Mouse (Mus musculus) ES-Bruce4 (cell line): ENCODE measurements at regions not wholly inside any gene's neighbourhood (a gene's known extent, or its start where the extent isn't known, plus 50 kb on each side); places are given as distances from the start of the nearest gene placed in this dataset.

ENCODE experiments used
- H3K27ac ChIP-seq: 2 replicates; pipeline ENCODE4 v1.5.1; 2012; ENCODE audit warnings: low read length, inconsistent platforms; ENCODE audit not compliant: insufficient read depth
- H3K27me3 ChIP-seq: 2 replicates; pipeline ENCODE4 v1.6.1; 2012; ENCODE audit warnings: mild to moderate bottlenecking, low read length, inconsistent platforms; ENCODE audit not compliant: control insufficient read depth, poor library complexity, insufficient read depth, severe bottlenecking
- H3K36me3 ChIP-seq: 2 replicates; pipeline ENCODE4 v1.6.1; 2012; ENCODE audit warnings: inconsistent platforms, mild to moderate bottlenecking, low read length, moderate library complexity; ENCODE audit not compliant: control insufficient read depth, poor library complexity, insufficient read depth, severe bottlenecking
- H3K4me1 ChIP-seq: one replicate; pipeline ENCODE4 v1.8.1; 2011; ENCODE audit warnings: low read length; ENCODE audit not compliant: control insufficient read depth, insufficient read depth
- H3K4me3 ChIP-seq: 2 replicates; pipeline ENCODE4 v1.5.1; 2011; ENCODE audit warnings: low read depth, mild to moderate bottlenecking, low read length
- H3K9ac ChIP-seq: 2 replicates; pipeline ENCODE4 v1.6.1; 2012; ENCODE audit warnings: low read depth, mild to moderate bottlenecking, inconsistent platforms; ENCODE audit not compliant: poor library complexity, severe bottlenecking
- H3K9me3 ChIP-seq: replicated peaks from 2 replicates; pipeline ENCODE4 v1.6.1; 2012; ENCODE audit warnings: mild to moderate bottlenecking, low read length, inconsistent platforms; ENCODE audit not compliant: control insufficient read depth, poor library complexity, insufficient read depth, severe bottlenecking
- CTCF ChIP-seq: IDR thresholded peaks from one replicate; pipeline ENCODE4 v1.8.1; 2011; ENCODE audit warnings: low read depth, low read length
- EP300 ChIP-seq: IDR thresholded peaks from 2 replicates; pipeline ENCODE4 v1.6.1; 2011; ENCODE audit warnings: low read depth, low read length; ENCODE audit not compliant: insufficient read depth
- POLR2A ChIP-seq: IDR thresholded peaks from one replicate; pipeline ENCODE4 v1.8.1; 2011; ENCODE audit warnings: low read length; ENCODE audit not compliant: insufficient read depth

DNA sequence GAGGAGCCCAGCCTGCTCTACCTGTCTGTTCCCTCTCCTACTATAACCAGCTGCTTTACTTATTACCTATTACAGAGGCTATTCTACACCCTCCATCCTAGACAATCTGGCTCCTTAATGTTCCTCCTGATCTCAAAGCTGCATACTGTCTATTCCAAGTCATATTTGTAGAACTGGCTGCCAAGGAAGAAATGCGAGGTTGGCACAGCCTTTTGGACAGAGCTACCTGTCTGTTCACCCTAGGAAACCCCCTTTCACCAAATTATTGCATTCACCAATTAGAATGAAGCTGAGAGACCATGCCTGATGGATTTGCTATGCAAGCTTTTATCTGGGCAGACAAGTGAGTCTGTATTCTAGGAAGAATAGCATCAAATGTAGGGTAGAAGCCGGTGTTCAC lies 109.0 kb upstream of the Ddit4l start:
- Histone ChIP-seq H3K4me3 (no peak overlapping the region), H3K9ac (no peak overlapping the region), H3K27ac (no peak overlapping the region), H3K9me3 (no peaks in the 10 kb centered on the region), H3K4me1 (no peaks in the 10 kb centered on the region), H3K36me3 (no peaks in the 10 kb centered on the region), H3K27me3 (0 out of 2 replicates have a peak, but pooled peaks cover 1% of the 10 kb centered on the region)
- TF ChIP-seq POLR2A (no peak), EP300 (no peak), CTCF (no peak)

DNA sequence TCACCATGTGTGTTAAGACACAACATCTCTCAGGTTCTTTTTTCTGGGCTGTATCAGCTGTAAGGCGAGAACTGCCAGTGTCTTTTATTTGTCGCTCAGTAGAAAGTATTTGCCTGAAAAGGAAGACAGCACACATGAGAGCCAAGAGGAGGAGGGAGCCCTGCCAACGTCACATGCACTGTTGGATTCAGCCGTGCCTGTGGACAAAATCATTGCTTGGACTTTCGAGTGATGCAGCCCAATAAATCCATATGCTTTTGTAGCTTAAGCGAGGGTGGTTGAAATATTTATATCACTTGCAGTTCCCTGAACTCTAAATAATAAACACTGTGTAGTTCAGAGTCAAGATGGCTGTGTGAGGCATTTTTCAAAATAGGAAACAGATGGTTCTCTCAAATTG lies 108.4 kb upstream of the Ddit4l start:
- Histone ChIP-seq H3K27ac (no peak overlapping the region), H3K9me3 (no peaks in the 10 kb centered on the region), H3K27me3 (0 out of 2 replicates have a peak, but pooled peaks cover 1% of the 10 kb centered on the region), H3K4me1 (no peaks in the 10 kb centered on the region), H3K36me3 (no peaks in the 10 kb centered on the region), H3K4me3 (no peak overlapping the region), H3K9ac (no peak overlapping the region)
- no peak for TF ChIP-seq POLR2A

DNA sequence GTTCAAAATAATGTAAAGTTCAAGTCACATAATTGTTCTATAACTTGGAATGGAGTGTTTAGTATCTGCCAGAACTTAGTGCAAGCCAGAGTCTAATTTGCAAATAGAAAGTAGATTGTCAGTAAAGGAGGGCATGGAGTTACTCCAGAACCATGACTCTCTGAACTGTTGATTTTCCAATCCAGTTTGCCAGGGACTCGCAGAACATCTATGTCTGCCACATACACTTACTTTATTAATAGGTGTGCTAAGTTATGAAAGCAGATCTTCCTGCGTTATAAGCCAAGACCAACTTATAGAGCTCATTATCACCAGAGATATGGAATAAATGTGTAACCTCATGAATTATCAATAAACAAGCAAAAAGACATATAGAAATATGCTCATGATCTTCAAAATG lies 107.2 kb upstream of the Ddit4l start:
- Histone ChIP-seq H3K4me1 (no peaks in the 10 kb centered on the region), H3K36me3 (no peaks in the 10 kb centered on the region), H3K4me3 (no peak overlapping the region), H3K27me3 (peaks cover 1% of the 10 kb centered on the region; the same call in 1 of the 2 replicates), H3K9me3 (no peaks in the 10 kb centered on the region), H3K27ac (no peak overlapping the region), H3K9ac (no peak overlapping the region)
- TF ChIP-seq POLR2A = no peak
- TF ChIP-seq CTCF = no peak
- no peak for TF ChIP-seq EP300

DNA sequence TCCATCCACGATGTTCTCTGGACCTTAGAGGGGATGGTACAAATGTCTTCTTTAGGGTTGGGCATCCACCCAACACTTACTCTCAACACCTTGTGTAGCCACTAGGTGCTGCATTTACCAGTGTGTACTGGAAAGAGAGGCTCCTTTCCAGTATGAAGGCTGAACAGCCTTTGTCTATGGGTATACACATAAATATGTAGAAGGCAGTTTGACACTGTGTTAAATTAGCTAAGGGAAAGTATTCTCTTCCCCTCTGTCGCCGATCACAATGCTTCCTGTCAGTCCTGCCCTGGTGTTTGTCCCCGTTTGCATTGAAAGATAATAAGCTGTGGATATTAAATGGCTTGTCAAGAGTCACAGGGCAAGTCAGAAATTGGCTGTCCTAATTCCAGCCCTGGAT lies 104.0 kb upstream of the Ddit4l start:
- no peak overlapping the region for H3K9ac ChIP-seq

DNA sequence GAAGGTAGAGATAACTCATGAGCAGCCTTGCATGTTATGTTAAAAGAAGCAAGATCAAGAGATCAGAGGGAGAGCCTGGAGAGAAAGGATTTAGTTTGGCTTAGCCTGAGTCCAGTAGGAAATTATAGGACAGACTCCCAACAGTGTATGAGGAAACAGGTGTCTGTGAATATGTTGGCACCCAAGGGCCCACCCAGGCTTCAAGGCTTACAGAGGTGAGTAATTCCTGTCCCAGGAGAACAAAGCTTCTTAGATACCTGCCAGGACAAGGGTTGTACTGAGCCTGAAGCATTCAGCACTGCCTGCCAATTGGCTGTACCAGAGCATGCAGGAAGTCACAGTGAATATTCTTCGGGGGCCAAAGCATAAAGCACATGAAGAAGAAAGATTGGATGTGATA lies 101.2 kb upstream of the Ddit4l start:
- Histone ChIP-seq H3K4me3 (no peak overlapping the region), H3K27me3 (no peaks in the 10 kb centered on the region; the same call in 1 of the 2 replicates), H3K9me3 (no peaks in the 10 kb centered on the region), H3K36me3 (no peaks in the 10 kb centered on the region), H3K9ac (no peak overlapping the region), H3K4me1 (no peaks in the 10 kb centered on the region), H3K27ac (no peak overlapping the region)
- no peak for TF ChIP-seq CTCF
- TF ChIP-seq EP300 = no peak
- no peak for TF ChIP-seq POLR2A

More for the DNA sequence above, 104.0 kb upstream of the Ddit4l start:
- Histone ChIP-seq H3K4me1 (no peaks in the 10 kb centered on the region), H3K27ac (no peak overlapping the region), H3K9me3 (no peaks in the 10 kb centered on the region), H3K36me3 (no peaks in the 10 kb centered on the region), H3K4me3 (no peak overlapping the region), H3K27me3 (peaks cover 1% of the 10 kb centered on the region; the same call in 1 of the 2 replicates)
- no peak for TF ChIP-seq POLR2A
- no peak for TF ChIP-seq EP300
- no peak for TF ChIP-seq CTCF

DNA sequence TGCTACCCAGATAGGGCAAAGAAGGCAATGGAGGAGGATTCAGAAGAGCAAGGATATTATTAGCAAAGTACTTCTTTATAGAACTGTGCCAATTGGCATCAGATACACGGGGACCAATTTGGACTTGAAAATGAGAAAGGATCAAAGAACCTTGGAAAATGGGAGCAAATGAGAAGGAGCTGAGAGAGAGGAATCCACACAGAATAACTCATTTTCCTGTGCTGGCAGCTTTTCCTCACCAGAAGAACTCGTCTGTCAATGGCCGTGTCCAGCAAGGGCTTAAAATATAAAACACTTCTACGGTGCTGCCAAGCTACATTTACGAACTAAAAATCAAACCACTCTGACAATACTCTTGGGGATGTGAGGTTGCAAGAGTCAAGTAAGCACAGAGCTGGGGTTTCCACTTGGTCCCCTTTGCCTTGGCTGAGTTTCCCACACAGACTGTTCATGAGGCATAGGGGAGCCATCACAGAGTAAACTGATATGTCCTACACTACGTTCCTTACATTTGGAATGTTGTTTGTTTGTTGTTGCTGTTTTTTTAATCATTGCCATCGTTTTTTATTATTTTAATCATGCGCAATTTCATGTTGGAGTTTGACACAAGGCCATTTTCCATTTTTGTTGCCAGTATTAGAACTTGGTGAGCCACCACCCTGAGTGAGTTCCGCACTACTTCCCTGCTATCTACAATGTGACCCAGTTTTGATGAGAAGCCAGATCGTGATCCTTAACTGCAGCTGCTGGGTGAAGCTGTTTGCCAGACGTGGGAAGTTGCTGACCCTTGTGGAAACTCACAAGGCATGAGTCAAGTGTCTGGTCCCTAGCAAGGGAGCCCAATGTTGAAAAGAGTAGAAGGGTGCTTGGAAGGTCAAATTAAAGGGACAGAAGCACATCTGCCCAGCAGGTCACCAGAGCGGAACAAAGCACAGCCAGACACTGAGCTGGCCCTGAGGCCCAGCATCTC lies 95.5 kb upstream of the Ddit4l start:
- Histone ChIP-seq H3K27me3 (no peaks in the 10 kb centered on the region; the same call in 1 of the 2 replicates), H3K36me3 (no peaks in the 10 kb centered on the region), H3K9ac (no peak overlapping the region), H3K27ac (no peak overlapping the region), H3K4me1 (no peaks in the 10 kb centered on the region), H3K4me3 (no peak overlapping the region), H3K9me3 (no peaks in the 10 kb centered on the region)
- TF ChIP-seq CTCF (no peak), EP300 (no peak), POLR2A (no peak)
